Mouse (Mus musculus) R1 (cell line): ENCODE results near the gene Gm17387.
"Not testable (repeated sequence)": the region's sequence is repeated elsewhere in the genome, so short reads cannot be mapped to it uniquely, and the experiment has no call there.

ENCODE experiments used
- DNase-seq: peaks from one replicate; pipeline ENCODE4 v3.0.0-alpha.2; 2018; ENCODE audit warnings: low read depth, low spot score

Gm17387 gene

GRCm38 (mm10) chr7:141016707-141017697, 11.9 kb upstream of the Gm17387 start:
- no peak for DNase-seq

GRCm38 (mm10) chr7:141017824-141018223, 11.1 kb upstream of the Gm17387 start, which contains the start of gene Ifitm6:
Ifitm6 (minus strand) TSS chr7:141017924.
- not testable (repeated sequence) for DNase-seq

- DNase-seq, result no peak
Observed at GRCm38 (mm10) chr7:141019028-141019427, 9.9 kb upstream of the Gm17387 start.

GRCm38 (mm10) chr7:141021489-141022449, 7.2 kb upstream of the Gm17387 start:
- peak; percentile 38 for DNase-seq

- peak; percentile 93 for DNase-seq
Observed at GRCm38 (mm10) chr7:141024865-141025838, 3.8 kb upstream of the Gm17387 start.

- DNase-seq, result peak; percentile 48
Observed at GRCm38 (mm10) chr7:141026097-141026739, 2.7 kb upstream of the Gm17387 start.

GRCm38 (mm10) chr7:141026740-141027098, 2.2 kb upstream of the Gm17387 start:
- no peak for DNase-seq

GRCm38 (mm10) chr7:141030390-141030789, 1.5 kb downstream of the Gm17387 start:
- peak; percentile 74 for DNase-seq

- DNase-seq, result no peak
Observed at GRCm38 (mm10) chr7:141032458-141033167, 3.7 kb downstream of the Gm17387 start.

GRCm38 (mm10) chr7:141036624-141037023, 7.7 kb downstream of the Gm17387 start:
- DNase-seq, result not testable (repeated sequence)

GRCm38 (mm10) chr7:141038090-141039032, 9.4 kb downstream of the Gm17387 start:
- no peak for DNase-seq

- no peak for DNase-seq
Observed at GRCm38 (mm10) chr7:141039386-141040107, 10.6 kb downstream of the Gm17387 start.

- DNase-seq, result no peak
Observed at GRCm38 (mm10) chr7:141040867-141041606, 12.1 kb downstream of the Gm17387 start.

GRCm38 (mm10) chr7:141041661-141042060, 12.7 kb downstream of the Gm17387 start:
- DNase-seq, result no peak

- no peak for DNase-seq
Observed at GRCm38 (mm10) chr7:141042539-141042938, 13.6 kb downstream of the Gm17387 start.

GRCm38 (mm10) chr7:141046931-141047580, 18.1 kb downstream of the Gm17387 start:
- no peak for DNase-seq
